8 mouse cellular contexts compared by ENCODE assay signal in genomic region chr4:6512749-6513364, GRCm38 (mm10).
A peak's percentile ranks its signal among the peaks of the same experiment; 100 is the strongest.
DNase-seq lines count a peak whose midpoint lies in the region; ATAC-seq lines count a peak whose summit lies in the region.

No protein-coding gene starts in this region.

- no peak overlapping the region for H3K27ac ChIP-seq in intestine, embryonic 14.5 days (ENCODE audit: low read depth)

- DNase-seq in adrenal gland, adult (ENCODE audit: inconsistent age in 2 of 2, low spot score in 1 of 2), result peak; percentile 64 to 93
- peak; percentile 90 for DNase-seq in embryo, embryonic 10.5 days (ENCODE audit: low spot score)
- DNase-seq in gastrocnemius, postnatal 25 days, result peak; percentile 62
- DNase-seq in intestine, embryonic 14.5 days (ENCODE audit: low spot score), result peak; percentile 97
- DNase-seq in left cerebral cortex, postnatal 10 days (ENCODE audit: extremely low spot score in 1 of 2, low spot score in 2 of 2), result peak; percentile 77 to 82
- peak; percentile 81 for DNase-seq in right cerebral cortex, postnatal 25 days
- DNase-seq in yolk sac, embryonic 10.5 days (ENCODE audit: low spot score), result peak; percentile 72

- H3K36me3 ChIP-seq in intestine, embryonic 14.5 days (ENCODE audit: control insufficient read depth, insufficient read depth, low read length), result no peaks in the 10 kb centered on the region

- H3K4me3 ChIP-seq in intestine, embryonic 14.5 days (ENCODE audit: low read depth, low read length), result no peak overlapping the region

- H3K27me3 ChIP-seq in intestine, embryonic 14.5 days (replicated peaks; ENCODE audit: control insufficient read depth, insufficient read depth, low read length), result no peaks in the 10 kb centered on the region

- intact Hi-C loops in left cerebral cortex, postnatal 10 days (cut with DNase I), result loop anchor here (2.0 kb wide), 1 partner anchor 288 kb away; no protein-coding TSS in a partner anchor

- H3K9me3 ChIP-seq in intestine, embryonic 14.5 days (ENCODE audit: control insufficient read depth, low read length), result no peaks in the 10 kb centered on the region

- peak overlapping the region; percentile 26 for H3K4me2 ChIP-seq in intestine, embryonic 14.5 days (ENCODE audit: low read length)

- 15% methylated on average over 12 of the region's 12 CpGs for WGBS in intestine, embryonic 14.5 days

- no peak overlapping the region for H3K9ac ChIP-seq in intestine, embryonic 14.5 days (ENCODE audit: low read length)

- H3K4me1 ChIP-seq in intestine, embryonic 14.5 days (replicated peaks; ENCODE audit: control insufficient read depth, insufficient read depth, low read length), result no peaks in the 10 kb centered on the region

- ATAC-seq in intestine, embryonic 14.5 days (replicated peaks; ENCODE audit: low FRiP score, low TSS enrichment, low read depth), result peak; percentile 74
- peak; percentile 94 for ATAC-seq in megakaryocyte-erythroid progenitor cell, adult 5-6 weeks (replicated peaks; ENCODE audit: low FRiP score, low TSS enrichment, poor library complexity, severe bottlenecking)
